Mouse (Mus musculus) hindlimb bud, embryonic 11.5 days (tissue): ENCODE measurements around the gene Enox1.

Experiments used
- DNase-seq: peaks from one replicate; pipeline ENCODE4 v3.0.0-alpha.2; 2012; ENCODE audit warnings: low read depth, low spot score; ENCODE audit errors: extremely low spot score

The Enox1 gene

DNA sequence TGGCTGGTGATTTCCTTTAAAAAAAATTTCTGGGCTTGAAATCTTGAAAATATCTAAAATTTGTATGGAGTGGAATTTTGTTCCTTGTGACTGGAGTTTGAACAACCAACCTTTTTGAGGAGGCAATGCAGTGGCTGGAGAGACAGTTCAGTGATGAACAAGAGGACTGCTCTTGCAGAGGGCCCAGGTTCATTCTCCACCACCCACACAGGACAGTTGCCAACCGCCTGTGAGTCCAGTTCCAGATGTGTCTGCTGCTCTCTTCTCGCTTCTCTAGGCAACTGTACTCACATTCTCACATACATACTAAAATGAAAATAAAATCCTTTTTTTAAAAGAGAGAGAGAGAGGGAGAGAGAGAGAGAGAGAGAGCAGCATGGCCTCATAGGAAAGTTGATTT, 212.5 kb downstream of the Enox1 start:
- no peak for DNase-seq

DNA sequence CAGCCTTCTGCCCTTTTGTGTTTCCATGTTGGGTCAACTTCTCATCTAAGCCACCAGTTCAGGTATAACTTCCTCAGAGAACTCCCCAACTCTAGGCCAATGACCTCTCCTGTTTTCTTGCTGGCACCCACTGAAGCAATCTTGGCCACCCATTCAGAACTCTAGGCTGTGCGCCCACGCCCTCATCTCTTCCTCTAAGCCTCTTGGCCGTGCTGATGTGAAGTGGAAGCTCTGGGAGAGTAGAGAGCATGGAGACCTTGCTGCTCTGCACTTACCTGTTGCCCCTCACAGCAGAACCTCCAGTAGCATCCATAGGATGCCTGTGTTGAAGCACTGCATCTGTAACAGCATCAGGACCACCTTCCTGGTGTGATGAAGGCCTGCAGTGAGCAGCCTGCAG, 214.0 kb downstream of the Enox1 start:
- no peak for DNase-seq

DNA sequence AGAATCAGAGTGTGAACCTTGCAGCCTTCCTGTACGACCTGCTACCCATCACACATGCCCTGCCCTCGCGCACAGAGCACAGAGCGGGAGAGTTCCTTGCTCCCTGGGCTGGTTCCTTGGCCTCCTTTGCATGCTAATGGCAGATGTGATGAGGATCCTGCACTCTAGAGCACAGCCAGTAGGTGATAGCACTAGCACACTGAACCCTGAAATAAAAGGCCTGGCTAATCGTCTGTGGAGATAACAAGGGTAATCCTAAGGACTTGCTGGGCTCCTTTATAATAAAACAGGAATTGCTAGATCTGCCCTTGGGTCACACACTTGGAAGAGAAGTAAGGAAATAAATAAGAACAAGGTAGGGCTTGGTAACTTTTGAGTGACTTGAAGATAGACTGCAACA, 215.4 kb downstream of the Enox1 start:
- DNase-seq, result no peak

DNA sequence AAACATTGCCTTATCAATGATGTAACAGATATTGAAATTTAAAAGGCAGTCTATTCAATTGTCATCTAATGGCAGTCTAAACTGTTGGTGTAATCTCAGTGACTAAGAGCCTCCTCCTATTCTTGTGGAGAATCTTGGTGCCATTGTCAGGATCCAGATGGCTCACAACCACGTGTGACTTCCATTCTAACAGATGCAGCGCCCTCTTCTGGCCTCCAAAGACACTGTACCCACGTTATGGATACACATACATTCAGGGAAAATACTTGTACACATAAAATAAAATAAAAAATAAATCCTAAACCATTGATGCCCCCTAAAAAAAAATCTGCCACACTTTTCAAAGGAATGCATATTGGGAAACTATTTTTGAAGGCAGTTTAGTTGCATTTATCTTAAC, 216.6 kb downstream of the Enox1 start:
- DNase-seq, result no peak

DNA sequence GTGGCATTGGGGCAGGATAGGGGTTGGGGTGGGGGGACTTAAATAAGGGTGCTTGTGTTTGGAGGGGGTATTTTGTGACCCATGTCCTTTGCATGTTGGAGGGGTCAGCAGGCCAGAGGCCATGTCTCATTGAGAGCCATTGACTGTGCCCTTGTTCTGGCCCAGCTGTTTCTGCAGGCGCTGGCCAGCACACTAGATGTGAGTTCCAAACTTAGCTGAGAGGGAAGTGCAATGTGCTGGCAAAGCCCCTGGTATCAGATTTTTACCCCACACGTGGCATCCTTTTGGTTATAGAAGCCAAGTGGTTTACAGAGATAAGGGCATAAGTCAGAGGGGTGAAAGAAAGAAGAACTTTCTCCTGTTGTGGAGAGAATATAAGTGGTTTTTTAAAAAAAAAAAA, 218.5 kb downstream of the Enox1 start:
- DNase-seq, result no peak

DNA sequence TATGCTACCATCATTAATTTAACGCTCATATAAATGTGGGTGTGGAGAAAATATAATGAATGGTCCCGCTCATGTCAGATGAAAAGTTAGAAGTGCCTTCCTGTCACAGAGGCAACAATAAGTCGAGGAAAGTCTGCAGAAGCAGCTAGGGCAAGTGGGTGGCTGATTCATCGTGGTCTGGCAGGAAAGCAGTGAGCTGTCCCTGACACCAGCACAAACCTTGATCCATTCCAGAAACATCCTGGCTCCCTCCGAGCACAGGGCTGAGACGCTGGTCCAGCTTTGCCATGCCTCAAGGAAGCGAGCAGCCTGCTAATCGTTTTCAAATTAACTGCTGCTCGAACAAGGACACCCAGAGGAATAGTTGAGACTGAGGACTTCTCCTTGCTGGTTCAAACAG, 219.1 kb downstream of the Enox1 start:
- DNase-seq, result no peak

DNA sequence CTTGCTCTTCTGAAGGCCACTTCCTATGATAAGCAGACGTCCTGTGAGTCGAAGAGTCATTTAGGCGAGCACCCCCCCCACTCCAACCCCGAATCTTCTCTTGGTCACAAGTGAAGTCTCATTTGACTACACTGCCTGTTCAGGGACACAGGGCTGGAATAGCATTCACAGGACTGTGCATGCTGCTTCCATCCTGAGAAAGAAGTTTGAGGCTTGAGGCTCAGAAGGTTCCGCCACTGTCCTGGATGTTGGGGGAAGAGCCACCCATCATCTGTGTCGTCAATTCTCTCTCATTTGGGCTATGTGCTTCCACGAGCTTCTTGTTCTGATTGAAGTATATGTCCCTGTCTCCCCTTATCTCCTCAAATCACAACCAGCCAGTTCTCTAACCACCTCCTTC, 220.2 kb downstream of the Enox1 start:
- DNase-seq, result no peak

DNA sequence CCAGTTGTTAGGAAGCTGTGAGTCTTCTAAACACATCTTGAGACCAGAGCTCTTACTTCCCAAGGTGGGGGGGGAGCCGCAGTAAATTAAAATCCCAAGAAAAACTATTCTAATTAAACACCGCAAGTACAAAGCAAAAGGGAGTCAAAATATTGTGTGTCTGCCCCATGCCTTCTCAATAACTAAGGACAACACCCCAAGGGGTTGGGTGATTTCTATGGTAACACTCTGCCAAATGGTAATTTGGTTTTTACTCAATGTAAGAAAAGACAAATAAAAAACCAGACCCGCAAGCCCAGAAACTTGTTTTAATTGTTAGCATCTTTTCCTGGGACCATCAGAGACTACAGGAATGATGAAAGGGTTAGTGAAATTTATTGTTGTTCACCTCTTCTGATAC, 220.9 kb downstream of the Enox1 start:
- DNase-seq, result no peak

DNA sequence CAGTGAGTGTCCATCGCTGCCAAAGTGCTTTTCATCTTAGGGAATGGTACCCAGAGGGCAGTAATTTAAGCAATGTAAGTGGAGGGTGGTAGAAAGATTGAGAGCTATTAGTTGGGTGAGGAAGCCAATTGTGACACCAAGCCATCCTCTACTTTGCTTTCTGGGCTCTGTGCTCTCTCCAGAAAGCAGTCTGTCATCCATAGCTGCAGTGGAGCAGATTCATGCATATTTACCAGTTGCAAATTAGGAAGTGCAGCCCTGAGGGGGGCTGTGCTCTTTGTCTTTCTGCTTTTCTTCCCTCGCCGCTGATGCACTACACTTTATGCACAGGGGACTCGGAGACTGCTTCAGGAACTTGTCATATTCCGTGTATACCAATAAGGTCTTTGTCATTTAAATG, 221.3 kb downstream of the Enox1 start:
- no peak for DNase-seq

DNA sequence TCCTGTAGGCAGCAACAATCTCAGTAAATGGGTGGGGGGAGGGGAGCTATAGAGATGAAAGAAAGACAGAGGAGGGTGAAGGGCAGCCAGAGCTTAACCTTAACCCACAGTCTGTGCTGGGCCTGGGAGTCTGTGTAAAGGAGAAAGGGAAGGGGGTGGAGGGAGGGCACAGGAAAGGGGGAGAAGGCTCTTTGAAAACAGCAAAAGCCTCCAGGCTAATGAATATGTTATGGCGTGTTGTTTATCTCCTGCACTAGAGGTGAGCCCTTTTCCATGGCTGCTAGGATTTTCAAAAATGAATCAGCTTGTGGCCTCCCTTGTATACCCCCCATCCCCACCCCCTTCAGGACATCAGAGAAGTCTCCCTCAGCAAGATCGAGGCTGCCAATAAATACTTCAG, 225.0 kb downstream of the Enox1 start:
- DNase-seq, result no peak

DNA sequence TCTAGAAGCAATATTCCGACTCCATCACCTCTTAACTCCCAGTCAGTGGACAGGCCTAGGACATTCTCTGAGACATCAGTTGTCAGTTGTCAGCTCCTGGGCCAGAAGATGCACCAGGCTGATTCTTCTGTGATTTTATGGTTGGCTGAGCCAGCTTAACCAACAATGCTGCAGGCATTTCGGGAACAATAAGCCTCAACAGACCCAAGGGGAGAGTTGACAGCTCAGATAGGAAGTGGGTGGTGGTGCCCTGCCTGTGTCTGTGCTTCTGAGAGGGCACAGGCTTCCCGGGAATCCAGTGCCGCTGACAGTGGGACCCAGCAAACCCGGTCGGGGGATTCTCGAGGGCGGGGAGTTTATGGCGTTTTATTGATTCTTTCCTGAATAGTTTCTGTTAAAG, 229.1 kb downstream of the Enox1 start:
- no peak for DNase-seq

DNA sequence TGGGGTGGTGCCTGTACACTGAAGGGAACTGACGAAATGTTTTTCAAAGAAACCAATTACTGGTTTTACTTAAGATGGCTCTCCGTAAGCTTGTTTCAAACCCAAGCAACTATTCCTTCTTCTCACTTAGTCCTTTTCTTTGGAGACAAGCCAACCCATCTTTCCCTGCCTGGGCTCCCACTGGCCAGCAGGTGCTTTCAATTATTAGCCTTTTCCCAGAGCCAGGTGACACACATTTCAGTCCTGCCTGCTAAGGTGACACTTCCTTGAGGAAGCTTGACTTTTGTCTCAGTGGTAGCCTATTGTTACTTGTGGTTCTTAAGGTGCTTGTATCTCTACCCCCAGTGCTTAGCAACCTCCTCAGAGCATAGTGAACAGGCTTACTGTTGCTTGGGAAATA, 231.3 kb downstream of the Enox1 start:
- no peak for DNase-seq

DNA sequence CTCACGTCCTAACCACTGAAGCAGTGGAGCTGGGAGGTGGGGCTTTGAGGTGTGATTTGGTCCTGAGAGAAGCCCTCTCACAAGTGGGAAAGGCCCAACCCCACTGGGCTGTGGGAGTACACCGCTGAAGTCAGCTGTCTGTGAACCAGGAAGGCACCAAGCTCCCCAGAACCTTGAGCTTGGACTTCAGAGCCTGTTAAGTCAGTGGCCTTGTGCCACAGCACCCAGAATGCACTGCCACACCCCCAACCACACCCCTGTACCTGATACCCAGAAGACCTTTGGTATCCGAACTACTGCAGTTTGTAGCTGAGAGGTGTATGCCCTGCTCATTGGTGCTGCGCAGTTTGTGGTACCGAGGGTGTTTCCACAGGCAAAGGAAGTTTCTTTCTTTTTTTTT, 232.7 kb downstream of the Enox1 start:
- no peak for DNase-seq

DNA sequence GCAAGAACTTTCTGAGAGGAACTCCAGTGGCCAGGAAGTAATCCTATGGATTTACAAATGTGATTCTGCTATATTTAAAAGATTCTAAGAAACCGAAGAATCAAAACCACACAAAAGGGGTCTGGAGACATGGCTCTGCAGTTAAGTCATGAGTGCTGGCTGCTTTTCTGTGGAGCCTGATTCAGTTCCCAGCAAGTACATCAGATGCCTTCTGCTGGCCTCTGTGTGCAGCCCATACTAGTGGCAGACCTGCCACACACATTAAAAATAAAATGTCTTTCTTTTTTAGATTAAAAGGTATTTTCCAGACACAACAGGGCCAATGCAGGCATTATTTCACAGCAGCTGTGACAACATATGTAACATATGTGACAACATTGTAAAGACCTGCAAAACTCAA, 235.9 kb downstream of the Enox1 start:
- DNase-seq, result no peak

DNA sequence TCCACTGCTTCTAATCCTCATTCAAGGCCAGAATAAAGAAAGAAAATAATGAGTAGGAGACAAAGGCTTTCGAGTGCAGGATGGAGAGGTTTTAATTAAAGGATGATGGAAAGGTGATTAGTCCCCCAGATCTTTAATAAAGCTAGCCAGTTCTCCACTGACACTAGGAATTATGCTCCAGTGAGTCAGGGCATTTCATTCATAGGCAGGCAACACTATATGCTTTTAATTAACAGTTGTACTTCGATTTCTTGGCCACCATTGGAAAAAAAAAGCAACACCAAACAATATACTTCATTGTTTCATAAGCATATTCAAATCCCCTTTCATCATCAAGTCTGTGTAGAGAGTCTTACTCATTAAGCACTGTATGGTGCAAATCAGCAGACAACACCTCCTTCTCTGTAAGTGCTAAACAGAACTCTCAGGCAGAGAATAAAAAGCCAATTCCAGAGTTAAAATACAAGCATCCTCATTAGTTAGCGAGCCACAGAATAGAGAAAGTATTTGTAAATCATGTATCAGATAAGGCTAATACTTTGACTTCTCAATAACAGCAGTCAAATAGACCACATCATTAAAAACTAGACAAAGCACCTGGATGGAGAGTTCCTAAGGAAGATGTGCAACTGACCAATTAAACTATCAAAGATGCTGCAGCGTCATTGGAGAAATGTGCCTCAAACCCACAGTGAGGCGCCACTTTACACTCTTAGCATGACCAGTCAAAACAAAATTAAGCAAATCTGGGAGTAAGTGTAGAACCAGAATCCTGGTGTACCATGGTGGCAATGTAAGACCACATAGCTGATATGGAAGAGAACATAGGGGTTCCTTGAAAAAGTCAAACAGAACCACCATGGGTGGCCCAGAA, 249.9 kb downstream of the Enox1 start:
- DNase-seq, result no peak

DNA sequence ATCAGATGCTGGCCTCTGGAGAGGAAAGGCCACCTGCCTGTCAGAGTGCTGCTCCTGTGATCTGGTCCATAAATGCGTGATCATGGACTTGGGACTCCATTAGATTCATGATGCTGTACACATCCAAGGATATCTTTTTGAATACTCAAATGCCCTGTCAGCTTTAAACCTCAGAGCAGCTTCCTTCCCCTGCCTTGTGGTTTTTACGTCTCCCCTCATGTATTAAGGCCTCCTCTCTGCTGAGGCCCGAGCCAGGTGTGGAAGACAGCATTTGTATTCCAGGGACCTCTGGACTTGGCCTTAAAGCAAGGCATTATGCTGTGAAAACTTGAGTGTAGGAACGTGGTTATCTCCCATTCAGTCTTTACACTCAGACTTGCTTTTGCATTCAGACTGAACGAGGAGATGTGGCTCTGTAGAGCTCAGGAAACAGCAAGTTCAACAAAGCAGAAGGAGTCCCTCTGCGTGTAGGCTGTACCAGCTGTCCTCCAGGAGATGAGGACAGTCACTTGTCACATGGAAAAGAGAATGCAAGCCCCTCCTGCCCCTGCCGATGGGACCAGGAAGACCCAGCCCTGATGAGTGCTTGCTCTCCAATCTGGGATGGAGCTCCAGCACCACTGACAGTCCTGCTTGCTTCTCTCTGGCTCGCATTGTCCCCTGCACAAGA, 252.8 kb downstream of the Enox1 start:
- DNase-seq, result no peak

DNA sequence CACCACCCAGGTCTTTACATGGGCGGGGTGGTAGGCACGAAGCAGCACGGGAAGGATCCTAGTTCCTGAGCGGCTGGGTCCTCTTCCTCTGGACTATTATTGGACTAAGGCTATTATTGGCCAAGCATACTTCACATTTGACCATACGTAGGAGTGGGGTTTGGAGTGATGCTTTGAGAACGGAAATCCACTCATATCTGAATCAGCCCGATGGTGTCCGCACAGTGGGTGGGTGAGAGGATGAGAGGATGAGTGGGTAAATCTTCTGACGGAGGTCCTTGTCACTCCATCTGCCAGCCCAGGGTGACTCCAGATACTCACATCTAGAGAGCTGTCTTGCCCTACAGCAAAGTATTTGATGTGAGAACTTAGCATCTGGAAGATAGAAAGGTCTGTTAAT, 253.8 kb downstream of the Enox1 start:
- no peak for DNase-seq

DNA sequence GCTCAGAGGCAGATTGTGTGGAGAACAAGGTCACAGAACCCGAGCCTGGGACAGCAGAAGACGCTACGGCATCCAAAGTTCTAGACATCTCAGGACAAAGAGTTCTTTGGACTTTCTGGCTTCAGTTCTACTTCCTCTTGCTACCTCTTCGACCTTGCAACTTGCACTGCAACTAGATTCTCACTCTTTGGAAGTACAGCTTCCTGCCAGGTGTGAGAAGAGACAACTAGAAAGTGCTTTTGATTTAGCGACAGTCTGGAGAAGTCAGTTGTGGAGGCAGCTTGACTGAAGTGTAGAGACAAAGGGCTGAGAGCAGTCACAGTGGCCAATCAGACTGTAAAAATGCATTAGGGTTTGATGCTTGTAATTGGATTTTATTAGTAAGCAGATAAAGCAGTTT, 256.5 kb downstream of the Enox1 start:
- DNase-seq, result no peak

DNA sequence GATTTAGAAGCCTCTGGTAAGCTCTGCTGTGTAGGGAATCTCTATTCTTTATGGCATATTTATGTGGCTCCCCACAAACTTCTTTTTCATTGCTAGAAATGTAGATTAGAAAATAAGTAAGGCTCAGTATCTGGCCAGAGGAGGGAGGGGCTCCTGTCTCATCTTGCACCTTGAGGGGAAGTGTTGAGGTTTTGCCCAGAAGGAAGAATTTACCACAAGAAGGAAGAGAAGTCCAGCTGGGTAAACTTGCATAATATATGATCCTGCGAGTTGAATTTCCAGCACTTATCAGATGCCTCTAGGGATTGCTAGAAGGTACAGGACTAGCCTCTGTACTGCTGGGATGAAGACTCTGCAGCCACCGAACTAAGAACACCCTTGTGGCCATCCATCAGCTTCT, 259.8 kb downstream of the Enox1 start:
- no peak for DNase-seq

DNA sequence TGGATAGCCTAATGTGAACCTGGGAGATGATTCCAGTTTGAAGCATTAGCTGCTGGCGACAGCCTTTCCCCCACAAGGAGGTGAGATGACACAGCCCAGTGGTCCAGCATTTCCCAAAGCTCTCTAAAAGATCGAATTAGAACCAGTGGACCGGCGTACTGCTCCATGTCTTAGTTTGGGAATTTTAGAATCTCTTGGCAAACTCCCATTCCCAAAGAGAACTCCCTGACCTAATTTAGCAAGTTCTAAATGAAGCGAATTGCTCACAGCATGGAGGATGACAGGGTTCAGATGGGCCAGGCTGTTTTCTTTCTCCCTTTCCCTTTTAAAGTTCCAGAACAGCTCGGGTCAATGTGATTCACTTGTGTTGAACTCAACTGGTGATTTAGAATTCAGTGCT, 264.5 kb downstream of the Enox1 start:
- no peak for DNase-seq

DNA sequence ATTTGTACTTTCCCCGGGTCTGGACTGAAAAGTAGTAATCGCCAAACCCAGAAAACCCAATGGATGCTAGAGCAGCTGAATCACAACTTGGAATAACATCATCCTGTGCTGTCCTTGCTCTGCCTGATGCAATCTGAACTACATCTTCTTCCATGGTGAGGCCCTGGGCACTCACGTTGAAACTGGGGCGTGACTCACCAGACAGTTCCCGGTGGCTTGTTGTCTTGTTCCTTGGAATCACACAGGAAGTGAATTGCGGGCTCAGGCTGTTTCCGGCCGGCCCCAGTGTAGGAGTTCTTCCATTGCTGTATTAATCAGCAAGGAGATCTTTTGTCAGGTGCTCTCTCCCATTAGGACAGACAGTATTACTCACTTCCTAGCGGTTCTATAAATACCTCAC, 266.6 kb downstream of the Enox1 start:
- no peak for DNase-seq

DNA sequence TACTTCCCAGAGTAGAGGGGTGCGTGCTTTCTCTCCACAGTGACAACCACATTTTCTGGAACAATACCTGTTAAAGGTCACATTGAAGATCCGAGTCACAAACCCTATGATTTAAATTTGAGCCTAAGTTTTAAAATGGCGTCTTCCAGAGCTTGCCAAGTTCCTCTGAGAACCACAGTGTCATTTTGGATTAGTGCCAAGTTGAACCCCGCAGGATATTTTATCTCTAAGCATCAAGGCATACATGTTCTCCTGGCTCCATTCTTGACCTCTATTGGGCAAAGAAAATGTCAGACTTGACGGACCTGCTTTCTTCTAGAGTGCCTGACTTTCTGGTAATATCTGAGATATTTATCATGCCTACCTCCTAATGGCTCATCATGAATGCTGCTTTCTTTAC, 282.9 kb downstream of the Enox1 start:
- DNase-seq, result no peak

DNA sequence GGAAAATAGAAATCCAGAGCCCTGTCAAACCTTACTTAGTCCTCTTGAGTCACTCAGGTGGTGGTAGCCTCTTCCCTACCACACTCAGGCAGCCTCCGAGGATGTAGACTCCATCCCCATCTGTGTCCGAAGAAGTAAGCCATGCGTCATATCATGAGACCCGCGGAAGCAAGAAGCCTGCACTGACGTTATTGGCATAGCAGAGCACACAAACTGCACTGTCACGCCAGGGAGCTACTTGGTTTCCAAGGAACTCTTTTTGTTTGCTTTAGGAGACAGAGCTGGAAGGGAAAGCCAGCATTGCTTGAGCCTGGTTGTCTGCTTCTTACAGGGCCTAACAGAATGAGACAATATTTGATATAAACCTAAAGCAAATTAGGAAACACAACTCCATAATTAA, 284.2 kb downstream of the Enox1 start:
- DNase-seq, result no peak
